Mouse (Mus musculus): ENCODE data around the gene Fam13c. TPM values are rescaled to one million over a fixed set of nuclear protein-coding genes. Genes with fewer than 3 reads are reported as not detected.

The Fam13c gene
- polyA plus RNA-seq, 1 experiment: 15.0 TPM

GRCm38 (mm10) chr10:70477741-70478145, 37.5 kb downstream of the Fam13c start:
- Histone ChIP-seq H3K4me3 (no peak overlapping the region), H3ac (ENCODE audit: control insufficient read depth, insufficient read length) (no peak overlapping the region), H3K27me3 (ENCODE audit: control insufficient read depth, insufficient read depth, insufficient read length) (no peaks in the 10 kb centered on the region), H3K79me2 (ENCODE audit: control insufficient read depth, insufficient read depth) (no peaks in the 10 kb centered on the region), H3K36me3 (ENCODE audit: control insufficient read depth, insufficient read depth) (peaks cover 17% of the 10 kb centered on the region), H3K4me2 (ENCODE audit: low read depth) (no peak overlapping the region)
- TF ChIP-seq MAX (IDR thresholded peaks at IDR 0.05; ENCODE audit: low read depth) (no peak), USF1 (IDR thresholded peaks at IDR 0.05; ENCODE audit: low read depth) (no peak), CEBPB (IDR thresholded peaks at IDR 0.05; ENCODE audit: insufficient read depth, poor library complexity, severe bottlenecking) (no peak), REST (IDR thresholded peaks at IDR 0.05; ENCODE audit: insufficient read depth, insufficient read length) (no peak), TCF12 (IDR thresholded peaks at IDR 0.05; ENCODE audit: insufficient read depth, poor library complexity, severe bottlenecking) (no peak), POLR2A (IDR thresholded peaks at IDR 0.05; ENCODE audit: insufficient read length, low read depth) (no peak), POLR2AphosphoS2 (IDR thresholded peaks at IDR 0.05; ENCODE audit: insufficient read length, low read depth) (no peak), SRF (IDR thresholded peaks at IDR 0.05; ENCODE audit: control insufficient read depth, insufficient read length, low read depth) (no peak), MYOD1 (IDR thresholded peaks at IDR 0.05; ENCODE audit: control insufficient read depth in 1 of 3, insufficient read length in 2 of 3, low read depth in 2 of 3) (peak in 1 of 3 experiments; percentile 25)

GRCm38 (mm10) chr10:70483736-70484135, 43.5 kb downstream of the Fam13c start:
- TF ChIP-seq MYOG (IDR thresholded peaks at IDR 0.05; ENCODE audit: control insufficient read depth in 1 of 3, insufficient read depth in 1 of 3, insufficient read length in 2 of 3, low read depth in 2 of 3) (no peak), TCF3 (IDR thresholded peaks at IDR 0.05; ENCODE audit: insufficient read length, low read depth) (no peak), SRF (IDR thresholded peaks at IDR 0.05; ENCODE audit: control insufficient read depth, insufficient read length, low read depth) (no peak), REST (IDR thresholded peaks at IDR 0.05; ENCODE audit: insufficient read depth, insufficient read length) (no peak), TCF12 (IDR thresholded peaks at IDR 0.05; ENCODE audit: insufficient read depth, poor library complexity, severe bottlenecking) (no peak), USF1 (IDR thresholded peaks at IDR 0.05; ENCODE audit: low read depth) (no peak), MYOD1 (IDR thresholded peaks at IDR 0.05; ENCODE audit: control insufficient read depth in 1 of 3, insufficient read length in 2 of 3, low read depth in 2 of 3) (no peak), CEBPB (IDR thresholded peaks at IDR 0.05; ENCODE audit: insufficient read depth, poor library complexity, severe bottlenecking) (no peak), E2F4 (IDR thresholded peaks at IDR 0.05; ENCODE audit: insufficient read depth) (no peak), POLR2AphosphoS2 (IDR thresholded peaks at IDR 0.05; ENCODE audit: insufficient read length, low read depth) (no peak), MAX (IDR thresholded peaks at IDR 0.05; ENCODE audit: low read depth) (no peak), POLR2A (IDR thresholded peaks at IDR 0.05; ENCODE audit: insufficient read length, low read depth) (no peak)

GRCm38 (mm10) chr10:70484568-70485286, 44.4 kb downstream of the Fam13c start:
- H3K4me2 ChIP-seq (ENCODE audit: low read depth): no peak overlapping the region
- H3ac ChIP-seq (ENCODE audit: control insufficient read depth, insufficient read length): no peak overlapping the region
- H3K36me3 ChIP-seq (ENCODE audit: control insufficient read depth, insufficient read depth): no peaks in the 10 kb centered on the region
- H3K4me3 ChIP-seq: no peak overlapping the region
- no peaks in the 10 kb centered on the region for H3K79me2 ChIP-seq (ENCODE audit: control insufficient read depth, insufficient read depth)
- H3K27me3 ChIP-seq (ENCODE audit: control insufficient read depth, insufficient read depth, insufficient read length): no peaks in the 10 kb centered on the region
- TF ChIP-seq TCF12 (IDR thresholded peaks at IDR 0.05; ENCODE audit: insufficient read depth, poor library complexity, severe bottlenecking) (no peak), REST (IDR thresholded peaks at IDR 0.05; ENCODE audit: insufficient read depth, insufficient read length) (no peak), SRF (IDR thresholded peaks at IDR 0.05; ENCODE audit: control insufficient read depth, insufficient read length, low read depth) (no peak), POLR2A (IDR thresholded peaks at IDR 0.05; ENCODE audit: insufficient read length, low read depth) (no peak), MYOD1 (IDR thresholded peaks at IDR 0.05; ENCODE audit: control insufficient read depth in 1 of 3, insufficient read length in 2 of 3, low read depth in 2 of 3) (no peak), CEBPB (IDR thresholded peaks at IDR 0.05; ENCODE audit: insufficient read depth, poor library complexity, severe bottlenecking) (no peak), MAX (IDR thresholded peaks at IDR 0.05; ENCODE audit: low read depth) (no peak), USF1 (IDR thresholded peaks at IDR 0.05; ENCODE audit: low read depth) (no peak), POLR2AphosphoS2 (IDR thresholded peaks at IDR 0.05; ENCODE audit: insufficient read length, low read depth) (no peak), E2F4 (IDR thresholded peaks at IDR 0.05; ENCODE audit: insufficient read depth) (no peak), MYOG (IDR thresholded peaks at IDR 0.05; ENCODE audit: control insufficient read depth in 1 of 3, insufficient read depth in 1 of 3, insufficient read length in 2 of 3, low read depth in 2 of 3) (no peak), TCF3 (IDR thresholded peaks at IDR 0.05; ENCODE audit: insufficient read length, low read depth) (no peak)

More at GRCm38 (mm10) chr10:70483736-70484135, 43.5 kb downstream of the Fam13c start:
- no peak overlapping the region for H3K4me3 ChIP-seq
- H3K36me3 ChIP-seq (ENCODE audit: control insufficient read depth, insufficient read depth): no peaks in the 10 kb centered on the region
- no peak overlapping the region for H3ac ChIP-seq (ENCODE audit: control insufficient read depth, insufficient read length)
- no peaks in the 10 kb centered on the region for H3K27me3 ChIP-seq (ENCODE audit: control insufficient read depth, insufficient read depth, insufficient read length)
- H3K79me2 ChIP-seq (ENCODE audit: control insufficient read depth, insufficient read depth): no peaks in the 10 kb centered on the region
- no peak overlapping the region for H3K4me2 ChIP-seq (ENCODE audit: low read depth)

GRCm38 (mm10) chr10:70485287-70485612, 45.0 kb downstream of the Fam13c start:
- Histone ChIP-seq H3K4me2 (ENCODE audit: low read depth) (no peak overlapping the region), H3K27me3 (ENCODE audit: control insufficient read depth, insufficient read depth, insufficient read length) (no peaks in the 10 kb centered on the region), H3K36me3 (ENCODE audit: control insufficient read depth, insufficient read depth) (no peaks in the 10 kb centered on the region), H3ac (ENCODE audit: control insufficient read depth, insufficient read length) (no peak overlapping the region), H3K4me3 (no peak overlapping the region), H3K79me2 (ENCODE audit: control insufficient read depth, insufficient read depth) (no peaks in the 10 kb centered on the region)
- TF ChIP-seq MAX (IDR thresholded peaks at IDR 0.05; ENCODE audit: low read depth): no peak

- no peak for TF ChIP-seq SRF (IDR thresholded peaks at IDR 0.05; ENCODE audit: control insufficient read depth, insufficient read length, low read depth)
- TF ChIP-seq POLR2A (IDR thresholded peaks at IDR 0.05; ENCODE audit: insufficient read length, low read depth): no peak
- no peak for TF ChIP-seq TCF12 (IDR thresholded peaks at IDR 0.05; ENCODE audit: insufficient read depth, poor library complexity, severe bottlenecking)
- TF ChIP-seq MYOD1 (IDR thresholded peaks at IDR 0.05; ENCODE audit: control insufficient read depth in 1 of 3, insufficient read length in 2 of 3, low read depth in 2 of 3): no peak
- Histone ChIP-seq H3K4me3 (no peak overlapping the region), H3ac (ENCODE audit: control insufficient read depth, insufficient read length) (no peak overlapping the region), H3K4me2 (ENCODE audit: low read depth) (no peak overlapping the region), H3K27me3 (ENCODE audit: control insufficient read depth, insufficient read depth, insufficient read length) (no peaks in the 10 kb centered on the region), H3K36me3 (ENCODE audit: control insufficient read depth, insufficient read depth) (no peaks in the 10 kb centered on the region), H3K79me2 (ENCODE audit: control insufficient read depth, insufficient read depth) (no peaks in the 10 kb centered on the region)
These were observed 46.4 kb downstream of the Fam13c start for GRCm38 (mm10) chr10:70486651-70487050.

All from myocyte (in vitro differentiated cells).